Mouse (Mus musculus) heart, adult 2 months (tissue): ENCODE data around the gene Slc6a2.

Experiments used
- CTCF ChIP-seq: fragments of 200-600 bp; IDR thresholded peaks from 2 replicates; pipeline ENCODE4 v1.8.1; 2022; ENCODE audit warnings: antibody characterized with exemption, mild to moderate bottlenecking, moderate library complexity
- POLR2A ChIP-seq: fragments of 200-500 bp; IDR thresholded peaks from 2 replicates; pipeline ENCODE4 v1.6.1; 2011; ENCODE audit warnings: mild to moderate bottlenecking, low read depth, low read length, control low read depth; ENCODE audit not compliant: insufficient read depth

GRCm38 (mm10) chr8:92984376-92984775 is 24.5 kb downstream of the Slc6a2 start:
- TF ChIP-seq CTCF (no peak), POLR2A (no peak)
